Mouse (Mus musculus): Measurements from ENCODE around the gene 1700010B08Rik.

Gene 1700010B08Rik

GRCm38 (mm10) chr2:173716966-173717365 is 2.2 kb upstream of the 1700010B08Rik start:
- in situ Hi-C loops (cut with MboI, MseI), result no loop called here

- in situ Hi-C loops (cut with MboI, MseI), result no loop called here
Observed at GRCm38 (mm10) chr2:173722251-173722857, 3.1 kb downstream of the 1700010B08Rik start.

- in situ Hi-C loops (cut with MboI, MseI), result no loop called here
Observed at GRCm38 (mm10) chr2:173724382-173724781, 5.2 kb downstream of the 1700010B08Rik start.

- in situ Hi-C loops (cut with MboI, MseI), result loop anchor here (5.0 kb wide), 1 partner anchor 43 kb away; no protein-coding TSS in a partner anchor
Observed at GRCm38 (mm10) chr2:173724940-173725807, 6.0 kb downstream of the 1700010B08Rik start.

- in situ Hi-C loops (cut with MboI, MseI), result loop anchor here (5.0 kb wide), 1 partner anchor 44 kb away; no protein-coding TSS in a partner anchor
Observed at GRCm38 (mm10) chr2:173725819-173726218, 6.6 kb downstream of the 1700010B08Rik start.

GRCm38 (mm10) chr2:173730444-173730966 is 11.3 kb downstream of the 1700010B08Rik start:
- in situ Hi-C loops (cut with MboI, MseI), result no loop called here

GRCm38 (mm10) chr2:173734426-173734825 is 15.2 kb downstream of the 1700010B08Rik start:
- in situ Hi-C loops (cut with MboI, MseI), result no loop called here

GRCm38 (mm10) chr2:173737222-173737989 is 18.2 kb downstream of the 1700010B08Rik start, which contains the start of gene Vapb:
Vapb (plus strand) TSS chr2:173737511.
- in situ Hi-C loops (cut with MboI, MseI), result no loop called here

- in situ Hi-C loops (cut with MboI, MseI), result no loop called here
Observed at GRCm38 (mm10) chr2:173738232-173738631, 19.0 kb downstream of the 1700010B08Rik start.

GRCm38 (mm10) chr2:173739107-173739506 is 19.9 kb downstream of the 1700010B08Rik start:
- in situ Hi-C loops (cut with MboI, MseI), result no loop called here

GRCm38 (mm10) chr2:173742090-173742489 is 22.9 kb downstream of the 1700010B08Rik start:
- in situ Hi-C loops (cut with MboI, MseI), result no loop called here

GRCm38 (mm10) chr2:173742744-173743143 is 23.5 kb downstream of the 1700010B08Rik start:
- in situ Hi-C loops (cut with MboI, MseI), result no loop called here

- in situ Hi-C loops (cut with MboI, MseI), result no loop called here
Observed at GRCm38 (mm10) chr2:173744070-173744815, 25.0 kb downstream of the 1700010B08Rik start.

GRCm38 (mm10) chr2:173748961-173749659 is 29.9 kb downstream of the 1700010B08Rik start:
- in situ Hi-C loops (cut with MboI, MseI), result no loop called here

GRCm38 (mm10) chr2:173755433-173756144 is 36.4 kb downstream of the 1700010B08Rik start:
- in situ Hi-C loops (cut with MboI, MseI), result no loop called here

GRCm38 (mm10) chr2:173757624-173758155 is 38.5 kb downstream of the 1700010B08Rik start:
- in situ Hi-C loops (cut with MboI, MseI), result no loop called here

GRCm38 (mm10) chr2:173760607-173761006 is 41.4 kb downstream of the 1700010B08Rik start:
- in situ Hi-C loops (cut with MboI, MseI), result no loop called here

- in situ Hi-C loops (cut with MboI, MseI), result no loop called here
Observed at GRCm38 (mm10) chr2:173764629-173765028, 45.4 kb downstream of the 1700010B08Rik start.

GRCm38 (mm10) chr2:173767959-173768595 is 48.9 kb downstream of the 1700010B08Rik start:
- in situ Hi-C loops (cut with MboI, MseI), result no loop called here
